In the genomic region with DNA sequence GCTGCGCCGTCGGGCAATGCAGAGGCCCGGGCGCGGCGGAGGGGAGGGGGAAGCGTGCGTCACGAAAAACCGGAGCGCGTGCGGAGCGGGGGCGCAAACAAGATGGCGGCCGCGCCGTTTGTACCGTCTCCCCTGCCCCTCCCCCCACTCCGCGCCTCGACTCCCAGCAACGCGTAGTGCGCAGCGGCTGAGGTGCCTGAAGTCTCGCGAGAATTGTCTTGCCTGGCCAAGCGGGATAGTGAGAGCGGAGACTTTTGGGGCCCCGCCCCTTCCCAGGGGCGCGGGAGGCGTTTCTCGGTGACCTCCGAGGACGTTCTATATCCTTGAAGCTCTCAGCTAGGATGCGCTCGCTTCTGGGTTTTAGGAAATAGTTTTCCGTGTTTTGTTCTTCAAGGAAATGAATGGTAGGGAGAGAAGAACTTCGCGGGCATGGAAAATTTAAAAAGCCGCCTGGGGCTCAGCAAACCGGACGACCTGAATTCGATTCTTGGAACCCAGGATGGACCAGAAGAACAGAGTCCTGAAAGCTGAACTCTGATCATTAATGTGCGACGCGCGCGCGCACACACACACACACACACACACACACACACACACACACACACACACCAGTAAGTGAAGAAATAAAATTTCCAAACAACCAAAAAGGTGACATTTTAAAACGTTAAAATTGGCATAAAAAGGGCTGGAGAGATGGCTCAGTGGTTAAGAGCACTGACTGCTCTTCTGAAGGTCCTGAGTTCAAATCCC, we compare ENCODE assay signal across 8 mouse cellular contexts. TPM values are rescaled to one million over a fixed set of nuclear protein-coding genes. Genes with fewer than 3 reads are reported as not detected.
DNase-seq lines count a peak whose midpoint lies in the region; ATAC-seq lines count a peak whose summit lies in the region.

No protein-coding gene starts in this region.

- peak; percentile 98 for DNase-seq in adipocyte (ENCODE audit: low spot score)
- peak; percentile 100 for DNase-seq in embryo, embryonic 10 days (ENCODE audit: low spot score)
- peak; percentile 99 for DNase-seq in gastrocnemius, postnatal 10 days
- DNase-seq in induced T-regulatory cell, adult 2 months (ENCODE audit: low read depth), result peak; percentile 100
- DNase-seq in left cerebral cortex, adult 9 months (ENCODE audit: low spot score in 2 of 2), result peak; percentile 91 to 96
- DNase-seq in right cerebral cortex, postnatal 14 days, result peak; percentile 100
- peak; percentile 96 to 99 for DNase-seq in urinary bladder, postnatal 4 days (ENCODE audit: low spot score in 2 of 2)

- ATAC-seq in megakaryocyte progenitor cell, adult 5-6 weeks (replicated peaks; ENCODE audit: poor library complexity), result peak; percentile 91

RNA-seq across cellular contexts. Expression of a gene that starts 5.6 kb away (rescaled TPM):
- 10 to 100 TPM; 47.2 to 55.8 TPM for total RNA-seq in gastrocnemius, postnatal 10 days (2021)
- total RNA-seq in megakaryocyte progenitor cell, adult 5-6 weeks (2015), result 60.6 and 69.9 TPM in 2 replicates
- 40.8 and 41.5 TPM in 2 replicates for total RNA-seq in megakaryocyte progenitor cell, adult 5-6 weeks (2017)

RNA-seq across cellular contexts. Expression of a gene that starts 28.9 kb away (rescaled TPM):
- under 1 TPM; 0.20 to 0.40 TPM for total RNA-seq in gastrocnemius, postnatal 10 days (2021)
- total RNA-seq in megakaryocyte progenitor cell, adult 5-6 weeks (2015), result 0.02 and 0.07 TPM in 2 replicates
- total RNA-seq in megakaryocyte progenitor cell, adult 5-6 weeks (2017), result 0.14 TPM in 1 of 2 replicates, not detected in the other

Comparison
In these comparisons a context has a peak if more than half of its experiments do, and no peak if none do; other contexts are left out.
1. Peak in every context shown above with its lines: DNase-seq and ATAC-seq.